Mouse (Mus musculus) testis, adult 2 months (tissue): ENCODE data around the gene Phf10.
"Not testable (repeated sequence)": the region's sequence is repeated elsewhere in the genome, so short reads cannot be mapped to it uniquely, and the experiment has no call there.

Experiments
- CTCF ChIP-seq: fragments of 200-500 bp; IDR thresholded peaks from 2 replicates; pipeline ENCODE4 v1.5.1; 2012; ENCODE audit warnings: low read depth, mild to moderate bottlenecking, inconsistent platforms, low read length, moderate library complexity; ENCODE audit not compliant: control insufficient read depth, insufficient read depth, insufficient replicate concordance
- POLR2A ChIP-seq: fragments of 200-500 bp; IDR thresholded peaks from 2 replicates; pipeline ENCODE4 v1.6.1; 2012; ENCODE audit warnings: low read depth, mild to moderate bottlenecking, inconsistent platforms, low read length, moderate library complexity; ENCODE audit not compliant: control insufficient read depth

- TF ChIP-seq POLR2A, CTCF: not testable (repeated sequence)
These were observed 48.0 kb upstream of the Phf10 start for GRCm38 (mm10) chr17:15009088-15009487.
